Mouse (Mus musculus) limb, embryonic 13.5 days (tissue): Measurements from ENCODE around the gene Jagn1. TPM values are rescaled to one million over a fixed set of nuclear protein-coding genes. Genes with fewer than 3 reads are reported as not detected.

Source experiments
- ATAC-seq: fragments of 200-750 bp; cut with Nextera tagmentation; 2 replicates; pipeline ENCODE4 v1.8.0; 2017; ENCODE audit warnings: low read depth, moderate number of reproducible peaks, moderate TSS enrichment; ENCODE audit not compliant: low FRiP score
- H3K27ac ChIP-seq: fragments of 300-500 bp; sonication (generic); 2 replicates; pipeline ENCODE4 v1.5.1; 2015; ENCODE audit warnings: inconsistent platforms, mild to moderate bottlenecking, moderate library complexity
- H3K27me3 ChIP-seq: fragments of 300-500 bp; sonication (generic); 2 replicates; pipeline ENCODE4 v1.6.1; 2015; ENCODE audit warnings: mild to moderate bottlenecking, inconsistent platforms
- H3K36me3 ChIP-seq: fragments of 300-500 bp; sonication (generic); 2 replicates; pipeline ENCODE4 v1.6.1; 2015; ENCODE audit warnings: inconsistent platforms, mild to moderate bottlenecking, moderate library complexity
- H3K4me1 ChIP-seq: fragments of 300-500 bp; sonication (generic); 2 replicates; pipeline ENCODE4 v1.6.1; 2015; ENCODE audit warnings: inconsistent platforms
- H3K4me2 ChIP-seq: fragments of 300-500 bp; sonication (generic); replicated peaks from 2 replicates; pipeline ENCODE4 v1.6.1; 2015; ENCODE audit warnings: inconsistent platforms, mild to moderate bottlenecking, moderate library complexity
- H3K4me3 ChIP-seq: fragments of 300-500 bp; sonication (generic); 2 replicates; pipeline ENCODE4 v1.5.1; 2015; ENCODE audit warnings: moderate library complexity, mild to moderate bottlenecking, inconsistent platforms
- H3K9ac ChIP-seq: fragments of 300-500 bp; sonication (generic); 2 replicates; pipeline ENCODE4 v1.6.1; 2015; ENCODE audit warnings: mild to moderate bottlenecking, inconsistent platforms
- H3K9me3 ChIP-seq: fragments of 300-500 bp; sonication (generic); 2 replicates; pipeline ENCODE4 v1.6.1; 2016; ENCODE audit warnings: inconsistent platforms
- WGBS: fragments of 180-500 bp; shearing (Covaris S2); methylation state at CpG from one replicate; pipeline ENCODE4 v1.1.7; 2015; 5-methylcytosine and 5-hydroxymethylcytosine counted together
- polyA plus RNA-seq: library from polyadenylated mRNA; unstranded; fragments of >200 nt; fragmentation: Nextera tagmentation; extraction: Ambion mirVana; gene quantifications from 2 replicates; pipeline ENCODE4 v1.2.1, GENCODE M21; 2015

The Jagn1 gene
- 88.2 and 89.7 TPM in 2 replicates for polyA plus RNA-seq

DNA sequence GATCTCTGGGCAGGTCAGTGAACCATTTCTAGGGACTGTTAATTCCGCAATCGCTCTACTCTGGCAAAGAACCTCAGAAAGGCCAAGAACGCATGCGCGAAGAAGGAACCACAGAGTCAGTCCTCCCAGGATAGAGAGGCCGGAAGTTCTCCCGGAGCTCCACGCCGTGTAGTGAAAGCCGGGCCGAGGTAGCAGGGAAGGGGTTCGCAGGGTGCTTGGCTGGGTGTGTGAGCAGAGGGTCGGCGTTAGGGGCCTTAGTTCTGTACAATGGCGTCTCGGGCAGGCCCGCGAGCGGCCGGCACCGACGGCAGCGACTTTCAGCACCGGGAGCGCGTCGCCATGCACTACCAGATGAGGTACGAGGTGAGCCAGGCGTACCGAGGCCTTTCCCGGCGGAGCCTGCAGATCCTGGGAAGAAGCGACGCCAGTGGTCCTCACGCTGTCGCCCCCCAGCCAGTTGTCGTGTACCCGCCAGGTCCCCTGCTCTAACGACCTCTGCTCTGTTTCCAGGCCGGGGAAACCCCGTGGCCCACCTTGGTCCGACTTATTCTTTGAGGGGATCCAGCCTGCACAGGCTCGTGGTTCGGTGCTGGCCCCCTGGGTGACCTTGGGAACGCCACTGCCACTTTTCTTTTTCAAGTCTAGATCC, at the start of gene Jagn1:
Gene Jagn1, plus strand, starts transcription at position 128 of the 649 bp plus-strand sequence.
- no peaks in the 10 kb centered on the region for H3K9me3 ChIP-seq
- peak within 1 kb of the TSS; percentile 97 for H3K9ac ChIP-seq
- peaks cover 20% of the 10 kb centered on the region for H3K36me3 ChIP-seq
- peak within 1 kb of the TSS; percentile 87 for H3K4me2 ChIP-seq
- under 1% methylated on average over 45 of the region's 45 CpGs for WGBS
- peak; percentile 95 for ATAC-seq
- peak within 1 kb of the TSS; percentile 70; the same call in 1 of the 2 replicates for H3K27ac ChIP-seq
- H3K27me3 ChIP-seq = no peaks in the 10 kb centered on the region
- H3K4me3 ChIP-seq = peak within 1 kb of the TSS; percentile 98
- peaks cover 8% of the 10 kb centered on the region for H3K4me1 ChIP-seq

DNA sequence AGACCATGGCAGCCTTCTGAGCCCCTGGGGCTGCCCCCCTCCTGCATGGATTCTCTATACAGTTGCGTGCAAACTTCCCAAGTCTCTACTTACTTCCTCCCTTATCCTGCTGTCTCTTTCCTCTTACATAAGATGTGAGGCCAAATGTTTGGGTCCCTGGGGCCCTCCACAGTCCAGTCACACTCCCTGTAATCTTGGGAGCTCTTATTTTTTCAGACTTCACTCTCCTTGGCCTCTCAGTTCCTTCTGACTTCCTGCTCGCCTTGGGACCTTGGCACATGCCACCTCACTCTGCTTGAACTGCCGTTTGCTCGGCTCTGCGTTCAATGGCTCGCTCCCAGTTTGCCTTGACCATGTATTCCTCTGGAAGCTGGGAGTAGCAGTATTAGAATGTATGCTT, 48.4 kb upstream of the Jagn1 start:
- no peak overlapping the region for H3K4me3 ChIP-seq
- no peak for ATAC-seq
- 87% methylated on average over 6 of the region's 6 CpGs for WGBS
- no peak overlapping the region for H3K9ac ChIP-seq
- peaks cover 26% of the 10 kb centered on the region for H3K4me1 ChIP-seq
- H3K27me3 ChIP-seq = no peaks in the 10 kb centered on the region
- no peak overlapping the region for H3K4me2 ChIP-seq
- no peak overlapping the region for H3K27ac ChIP-seq
- no peaks in the 10 kb centered on the region for H3K9me3 ChIP-seq
- peaks cover 32% of the 10 kb centered on the region for H3K36me3 ChIP-seq

DNA sequence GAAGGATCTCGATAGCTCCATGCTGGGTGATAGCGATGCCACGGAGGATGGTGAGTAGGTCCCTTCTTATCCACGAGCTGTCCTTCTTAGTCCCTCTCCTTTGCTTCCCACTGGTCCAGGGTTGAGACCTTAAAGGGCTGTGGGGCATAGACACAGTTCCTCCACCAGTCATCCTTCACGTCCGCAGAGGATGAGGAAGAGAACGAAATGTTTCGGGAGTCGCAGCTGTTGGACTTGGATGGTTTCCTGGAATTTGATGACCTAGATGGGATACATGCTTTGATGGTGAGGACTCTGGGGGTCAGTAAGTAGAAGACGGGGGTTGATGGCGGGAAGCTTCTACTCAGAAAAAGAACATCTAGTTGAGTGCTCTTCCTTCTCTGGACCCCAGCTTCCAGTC, 47.6 kb upstream of the Jagn1 start:
- Histone ChIP-seq H3K4me3 (no peak overlapping the region), H3K4me2 (no peak overlapping the region), H3K9me3 (no peaks in the 10 kb centered on the region), H3K36me3 (peaks cover 23% of the 10 kb centered on the region), H3K4me1 (peaks cover 24% of the 10 kb centered on the region), H3K27me3 (no peaks in the 10 kb centered on the region), H3K27ac (no peak overlapping the region), H3K9ac (no peak overlapping the region)
- no peak for ATAC-seq
- 93% methylated on average over 11 of the region's 11 CpGs for WGBS

DNA sequence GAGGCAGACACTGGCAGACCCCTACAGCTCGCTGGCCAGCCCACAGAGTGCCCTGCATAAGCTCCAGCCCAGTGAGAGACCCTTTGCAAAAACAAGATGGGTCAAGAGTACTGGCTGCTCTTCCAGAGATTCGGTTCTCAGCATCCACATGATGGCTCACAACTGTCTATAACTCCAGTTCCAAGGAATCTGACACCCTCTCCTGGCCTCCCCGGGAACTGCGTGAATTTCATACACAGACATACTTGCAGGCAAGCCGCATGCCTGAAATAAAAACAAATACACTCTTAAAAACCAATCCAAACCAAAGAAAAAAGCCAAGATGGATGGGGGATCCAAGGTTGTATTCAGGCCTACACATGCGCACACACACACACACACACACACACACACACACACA, 46.9 kb upstream of the Jagn1 start:
- H3K4me2 ChIP-seq = no peak overlapping the region
- H3K9ac ChIP-seq = no peak overlapping the region
- H3K27ac ChIP-seq = no peak overlapping the region
- peaks cover 19% of the 10 kb centered on the region for H3K4me1 ChIP-seq
- WGBS = 88% methylated on average over 6 of the region's 6 CpGs
- no peaks in the 10 kb centered on the region for H3K27me3 ChIP-seq
- peaks cover 17% of the 10 kb centered on the region for H3K36me3 ChIP-seq
- ATAC-seq = no peak
- no peak overlapping the region for H3K4me3 ChIP-seq
- no peaks in the 10 kb centered on the region for H3K9me3 ChIP-seq

DNA sequence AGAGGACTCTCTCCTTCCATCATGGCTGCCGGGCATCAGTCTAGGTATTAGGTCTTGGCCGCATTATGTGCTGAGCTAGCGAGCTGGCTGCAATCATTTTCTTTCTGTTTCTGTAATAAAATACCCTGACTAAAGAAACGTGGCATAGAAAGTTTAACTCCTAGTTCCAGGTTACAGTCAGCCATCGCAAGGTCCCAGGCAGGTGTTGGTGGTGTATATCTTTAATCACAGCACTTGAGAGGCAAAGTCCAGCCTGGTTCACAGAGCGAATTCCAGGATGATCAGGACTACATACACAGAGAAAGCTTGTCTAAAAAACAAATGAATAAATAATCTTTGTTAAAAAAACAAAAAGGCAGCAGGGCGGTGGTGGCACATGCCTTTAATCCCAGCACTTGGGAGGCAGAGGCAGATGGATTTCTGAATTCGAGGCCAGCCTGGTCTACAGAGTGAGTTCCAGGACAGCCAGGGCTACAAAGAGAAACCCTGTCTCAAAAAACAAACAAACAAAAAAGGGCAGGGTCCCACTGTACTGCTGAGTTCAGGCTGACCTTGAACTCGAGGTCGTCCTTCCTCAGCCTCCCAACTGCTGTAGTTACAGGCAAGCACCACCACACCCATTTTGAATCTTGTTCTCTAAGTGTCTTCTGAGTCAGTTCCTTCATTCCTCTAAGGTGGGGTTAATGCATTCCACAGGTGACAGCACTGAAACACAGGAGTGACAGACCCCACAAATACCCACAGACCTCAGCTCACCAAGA, 45.9 kb upstream of the Jagn1 start:
- no peak for ATAC-seq
- 85% methylated on average over 10 of the region's 10 CpGs for WGBS

DNA sequence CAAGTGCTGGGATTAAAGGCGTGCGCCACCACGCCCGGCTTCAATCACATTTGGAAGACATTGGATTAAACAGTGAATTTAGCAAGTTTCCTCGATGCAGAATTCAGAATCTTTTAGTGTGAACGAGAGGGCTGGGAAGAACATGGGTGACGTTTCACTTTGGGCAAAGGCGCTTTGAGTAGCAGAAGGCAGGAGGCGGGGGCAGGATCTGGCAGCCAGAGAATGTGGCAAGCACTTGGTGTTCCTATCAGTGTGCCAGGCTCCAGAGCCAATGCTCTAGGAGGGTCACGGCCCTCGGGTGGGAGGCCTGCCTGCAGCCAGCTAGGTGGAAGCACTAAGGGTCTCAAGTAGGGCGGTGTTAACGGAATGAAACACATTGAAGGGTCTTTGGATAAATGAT, 40.3 kb upstream of the Jagn1 start:
- Histone ChIP-seq H3K27me3 (no peaks in the 10 kb centered on the region), H3K4me2 (no peak overlapping the region), H3K4me1 (no peaks in the 10 kb centered on the region), H3K9ac (no peak overlapping the region), H3K27ac (no peak overlapping the region), H3K9me3 (no peaks in the 10 kb centered on the region), H3K36me3 (peaks cover 9% of the 10 kb centered on the region), H3K4me3 (no peak overlapping the region)
- 92% methylated on average over 13 of the region's 13 CpGs for WGBS
- ATAC-seq = no peak

More for the DNA sequence above, 45.9 kb upstream of the Jagn1 start:
- Histone ChIP-seq H3K4me3 (no peak overlapping the region), H3K9ac (no peak overlapping the region), H3K36me3 (peaks cover 10% of the 10 kb centered on the region), H3K4me1 (peaks cover 19% of the 10 kb centered on the region), H3K27me3 (no peaks in the 10 kb centered on the region), H3K9me3 (no peaks in the 10 kb centered on the region), H3K27ac (no peak overlapping the region), H3K4me2 (no peak overlapping the region)

DNA sequence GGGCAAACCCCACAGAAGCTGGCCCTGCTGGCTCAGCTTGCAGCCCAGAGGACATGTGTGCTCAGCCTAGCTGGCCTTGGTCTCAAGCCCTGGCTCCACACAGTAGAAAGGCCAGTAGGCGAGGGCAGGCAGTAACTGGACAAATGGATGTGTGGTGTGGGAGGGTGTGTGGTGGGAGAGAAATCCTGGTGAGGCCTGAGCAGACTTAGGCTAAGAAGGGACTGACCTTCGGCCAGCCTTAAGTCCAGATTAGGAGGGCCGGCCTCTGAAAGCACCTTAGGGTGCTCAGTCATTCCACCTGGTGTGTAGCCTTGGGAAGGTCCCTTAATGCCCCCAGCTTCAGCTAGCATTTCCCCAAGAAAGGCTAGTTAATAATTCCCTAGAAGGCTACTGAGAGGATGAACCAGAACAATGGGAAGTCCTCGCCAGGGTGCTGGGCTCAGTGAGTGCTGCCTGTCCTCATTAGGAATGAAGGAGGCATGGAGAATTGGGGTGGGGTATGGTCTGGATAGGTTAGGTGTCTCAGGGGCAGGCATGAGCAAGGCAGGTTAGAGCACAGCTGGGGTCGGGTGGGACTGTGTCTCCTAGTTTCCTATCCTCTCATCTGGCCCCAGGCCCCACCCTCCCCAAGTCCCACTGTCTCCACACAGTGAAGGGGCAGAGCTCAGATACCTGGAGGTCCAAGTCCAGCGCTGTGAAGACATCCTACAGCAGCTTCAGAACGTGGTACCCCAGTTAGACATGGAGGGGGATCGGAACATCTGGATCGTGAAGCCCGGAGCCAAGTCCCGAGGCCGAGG, 37.5 kb upstream of the Jagn1 start:
- Histone ChIP-seq H3K4me1 (peaks cover 3% of the 10 kb centered on the region; the same call in 1 of the 2 replicates), H3K27ac (no peak overlapping the region), H3K9ac (no peak overlapping the region), H3K9me3 (no peaks in the 10 kb centered on the region), H3K4me3 (no peak overlapping the region), H3K36me3 (peaks cover 24% of the 10 kb centered on the region), H3K4me2 (no peak overlapping the region), H3K27me3 (no peaks in the 10 kb centered on the region)
- WGBS = 76% methylated on average over 12 of the region's 12 CpGs
- no peak; the same call in 1 of the 2 replicates for ATAC-seq

DNA sequence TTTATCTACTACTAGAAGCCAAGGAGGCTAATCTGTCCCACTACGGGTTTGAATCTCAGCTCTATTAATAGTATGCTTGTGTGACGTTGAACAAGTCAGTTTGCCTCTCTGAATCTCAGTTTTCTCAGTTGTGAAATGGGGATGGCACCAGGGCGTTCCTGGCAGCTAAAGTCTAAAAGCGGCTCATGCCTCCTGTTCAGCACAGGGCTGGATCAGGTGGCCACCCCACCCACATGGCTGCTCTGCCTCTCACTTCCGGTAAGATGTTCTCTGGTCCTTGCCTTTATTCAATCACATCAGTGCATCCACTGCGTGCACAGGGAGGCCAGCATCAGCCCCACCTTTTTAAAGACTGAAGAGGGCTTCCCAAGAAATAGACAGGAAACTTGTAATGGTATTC, 36.9 kb upstream of the Jagn1 start:
- peaks cover 24% of the 10 kb centered on the region for H3K36me3 ChIP-seq
- WGBS = 84% methylated on average over 6 of the region's 6 CpGs
- no peak overlapping the region for H3K4me3 ChIP-seq
- no peaks in the 10 kb centered on the region for H3K9me3 ChIP-seq
- no peak overlapping the region for H3K27ac ChIP-seq
- peaks cover 3% of the 10 kb centered on the region; the same call in 1 of the 2 replicates for H3K4me1 ChIP-seq
- no peaks in the 10 kb centered on the region for H3K27me3 ChIP-seq
- no peak for ATAC-seq
- no peak overlapping the region for H3K9ac ChIP-seq
- no peak overlapping the region for H3K4me2 ChIP-seq

DNA sequence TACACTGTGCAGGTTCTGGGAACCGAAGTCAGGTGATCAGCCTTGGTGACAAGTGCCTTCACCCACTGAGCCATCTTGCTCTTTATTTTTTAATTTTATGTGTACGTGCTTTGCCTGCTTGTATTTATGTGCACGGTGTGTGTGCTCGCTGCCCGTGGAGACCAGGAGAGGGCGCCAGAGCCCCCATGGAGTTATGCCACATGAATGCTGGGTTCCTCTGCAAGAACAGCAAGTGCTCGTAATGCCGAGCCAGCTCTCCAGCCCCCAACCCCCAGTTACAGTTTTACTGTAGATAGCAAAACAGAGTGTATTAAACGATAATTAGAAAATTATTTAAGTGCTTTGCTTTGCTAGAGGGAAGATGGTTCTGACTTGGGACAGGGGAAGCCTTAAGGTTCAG, 35.7 kb upstream of the Jagn1 start:
- Histone ChIP-seq H3K4me3 (no peak overlapping the region), H3K9ac (no peak overlapping the region), H3K36me3 (peaks cover 26% of the 10 kb centered on the region), H3K4me1 (peaks cover 3% of the 10 kb centered on the region; the same call in 1 of the 2 replicates), H3K9me3 (no peaks in the 10 kb centered on the region), H3K27me3 (no peaks in the 10 kb centered on the region), H3K4me2 (no peak overlapping the region), H3K27ac (no peak overlapping the region)
- no peak for ATAC-seq
- 72% methylated on average over 9 of the region's 9 CpGs for WGBS

DNA sequence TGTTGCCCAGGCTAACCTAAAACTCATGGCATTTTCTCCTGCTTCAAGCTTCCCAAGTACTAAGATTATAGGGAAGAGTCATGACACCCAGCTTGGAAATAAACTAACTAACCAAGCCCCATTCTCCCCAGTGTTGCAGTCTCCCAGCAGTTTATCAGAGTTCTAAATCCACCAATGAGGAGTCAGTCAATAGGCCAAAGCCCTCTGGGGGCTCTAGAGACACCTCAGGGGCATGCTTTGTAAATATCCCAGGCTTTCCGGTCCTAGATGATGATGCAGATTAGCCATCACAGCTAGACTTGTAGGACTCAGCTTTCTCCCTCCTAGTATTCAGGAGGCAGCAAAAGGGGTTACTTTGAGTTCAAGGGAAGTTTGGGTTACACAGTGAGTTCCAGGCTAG, 32.4 kb upstream of the Jagn1 start:
- Histone ChIP-seq H3K9ac (no peak overlapping the region), H3K4me3 (no peak overlapping the region), H3K27me3 (no peaks in the 10 kb centered on the region), H3K36me3 (peaks cover 45% of the 10 kb centered on the region), H3K4me1 (peaks cover 3% of the 10 kb centered on the region; the same call in 1 of the 2 replicates), H3K27ac (no peak overlapping the region), H3K4me2 (no peak overlapping the region), H3K9me3 (no peaks in the 10 kb centered on the region)
- no peak for ATAC-seq
- 62% methylated on average over 1 of the region's 1 CpGs for WGBS

DNA sequence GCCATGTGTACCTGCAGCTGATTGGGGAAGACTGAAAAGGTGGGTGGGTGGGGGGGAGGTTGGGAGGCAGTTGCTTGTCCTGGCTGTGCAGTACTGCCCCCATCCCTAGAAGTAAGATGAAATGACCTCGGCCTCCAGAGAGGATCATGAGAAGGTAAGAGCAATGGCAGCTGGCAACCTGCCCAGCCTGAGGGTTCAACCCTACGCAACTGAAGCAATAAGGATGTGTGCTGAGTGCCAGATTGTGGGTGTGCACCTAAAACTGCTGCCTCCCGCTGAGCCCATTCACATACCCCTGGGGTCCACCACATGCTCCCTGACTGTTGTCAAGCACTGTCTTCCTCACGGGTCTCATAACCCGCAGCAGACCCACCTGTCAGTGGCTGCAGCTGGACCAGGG, 26.0 kb upstream of the Jagn1 start:
- ATAC-seq = no peak
- H3K9ac ChIP-seq = no peak overlapping the region

More for the DNA sequence above, 26.0 kb upstream of the Jagn1 start:
- Histone ChIP-seq H3K36me3 (peaks cover 40% of the 10 kb centered on the region), H3K4me2 (no peak overlapping the region), H3K9me3 (no peaks in the 10 kb centered on the region), H3K4me1 (peaks cover 20% of the 10 kb centered on the region), H3K27me3 (no peaks in the 10 kb centered on the region), H3K4me3 (no peak overlapping the region), H3K27ac (no peak overlapping the region)
- 80% methylated on average over 5 of the region's 5 CpGs for WGBS
